Mouse (Mus musculus) spleen, postnatal 4 days (tissue): ENCODE data around the gene Naa38.
A peak's percentile ranks its signal among the peaks of the same experiment; 100 is the strongest.

ENCODE experiments used
- DNase-seq, 2 experiments: peaks; one replicate each; pipeline ENCODE4 v3.0.0; 2022; ENCODE audit warnings: low spot score in 2 of 2

Naa38 gene

DNA sequence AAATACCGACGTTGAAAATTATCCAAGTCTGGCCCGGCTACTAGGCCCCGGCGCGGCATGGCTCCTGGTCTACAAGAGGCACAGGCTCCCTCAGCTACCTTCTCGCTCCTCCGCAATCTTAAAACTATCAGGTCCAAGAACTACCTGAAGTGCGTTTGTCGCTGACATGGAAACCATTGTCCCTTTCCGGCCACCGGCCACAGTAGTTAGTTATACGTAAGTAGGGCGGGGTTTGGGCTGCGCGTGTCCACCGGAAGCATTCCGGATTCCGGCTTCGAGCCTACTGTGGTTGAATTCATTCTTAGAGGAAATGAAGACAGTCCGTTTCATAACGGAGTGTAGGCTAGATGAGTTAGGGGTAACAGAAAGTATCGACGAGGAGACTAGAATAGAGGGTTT, at the start of gene Naa38, which contains the start of gene Cyb5d1:
Naa38 (plus strand) TSS at position 253 of the 399 bp plus-strand sequence.
Cyb5d1 (minus strand) TSS at position 397 of the 399 bp plus-strand sequence.
- DNase-seq: peak; percentile 87 to 92

GRCm38 (mm10) chr11:69346441-69346840, 48.8 kb upstream of the Naa38 start:
- no peak for DNase-seq

DNA sequence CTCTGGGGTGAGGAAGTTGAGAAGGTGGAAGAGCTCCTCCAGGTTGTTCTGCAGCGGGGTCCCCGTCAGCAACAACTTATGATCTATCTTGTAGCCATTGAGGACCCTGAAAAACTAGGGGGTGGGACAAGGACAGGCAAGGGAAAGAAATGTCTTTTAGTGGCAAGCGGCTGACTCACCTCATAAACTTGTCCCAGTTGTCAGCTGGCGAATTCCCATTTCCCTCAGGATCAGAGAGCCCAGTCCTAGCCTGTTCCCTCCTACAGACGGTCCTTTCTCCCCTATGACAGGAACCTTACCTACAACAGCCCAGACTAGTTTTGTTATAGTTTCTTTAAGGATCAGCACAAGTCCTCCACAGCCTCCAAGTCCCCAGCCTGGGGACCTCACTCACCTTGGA, 38.7 kb upstream of the Naa38 start:
- no peak for DNase-seq

GRCm38 (mm10) chr11:69357690-69358089, 37.6 kb upstream of the Naa38 start:
- no peak for DNase-seq

- DNase-seq: no peak
These were observed 33.3 kb upstream of the Naa38 start for GRCm38 (mm10) chr11:69362021-69362420.

- no peak for DNase-seq
These were observed 32.8 kb upstream of the Naa38 start for GRCm38 (mm10) chr11:69362479-69362878.

GRCm38 (mm10) chr11:69364376-69364775, 30.9 kb upstream of the Naa38 start:
- no peak for DNase-seq

- peak; percentile 63 to 79 for DNase-seq
These were observed 30.4 kb upstream of the Naa38 start for GRCm38 (mm10) chr11:69364910-69365309.

DNA sequence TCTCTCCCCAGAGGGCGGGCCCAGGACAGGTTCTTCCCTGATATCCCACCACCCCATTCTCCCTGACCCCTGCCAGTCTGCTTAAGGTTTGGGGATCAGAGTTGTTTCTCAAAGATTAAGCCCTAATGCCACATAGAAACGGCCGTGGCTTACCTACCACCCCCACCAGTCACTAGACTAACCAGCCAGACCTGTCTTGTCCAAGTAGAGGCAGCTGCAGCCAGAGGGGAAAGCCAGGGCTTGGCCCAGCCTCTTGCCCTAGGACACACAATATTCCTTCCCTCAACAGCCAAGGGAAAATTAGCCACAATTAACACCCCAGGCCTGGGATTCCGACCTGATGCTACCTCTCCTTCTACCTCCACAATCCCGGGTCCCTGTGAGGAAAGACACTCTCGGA, 29.6 kb upstream of the Naa38 start:
- DNase-seq: no peak

- peak; percentile 74 to 78 for DNase-seq
These were observed 29.0 kb upstream of the Naa38 start for GRCm38 (mm10) chr11:69366157-69366854.

GRCm38 (mm10) chr11:69366855-69367615, 28.3 kb upstream of the Naa38 start:
- DNase-seq: no peak

- DNase-seq: no peak
These were observed 27.5 kb upstream of the Naa38 start for GRCm38 (mm10) chr11:69367616-69368355.

- peak; percentile 36 to 76 for DNase-seq
These were observed 26.7 kb upstream of the Naa38 start for GRCm38 (mm10) chr11:69368356-69369214.

DNA sequence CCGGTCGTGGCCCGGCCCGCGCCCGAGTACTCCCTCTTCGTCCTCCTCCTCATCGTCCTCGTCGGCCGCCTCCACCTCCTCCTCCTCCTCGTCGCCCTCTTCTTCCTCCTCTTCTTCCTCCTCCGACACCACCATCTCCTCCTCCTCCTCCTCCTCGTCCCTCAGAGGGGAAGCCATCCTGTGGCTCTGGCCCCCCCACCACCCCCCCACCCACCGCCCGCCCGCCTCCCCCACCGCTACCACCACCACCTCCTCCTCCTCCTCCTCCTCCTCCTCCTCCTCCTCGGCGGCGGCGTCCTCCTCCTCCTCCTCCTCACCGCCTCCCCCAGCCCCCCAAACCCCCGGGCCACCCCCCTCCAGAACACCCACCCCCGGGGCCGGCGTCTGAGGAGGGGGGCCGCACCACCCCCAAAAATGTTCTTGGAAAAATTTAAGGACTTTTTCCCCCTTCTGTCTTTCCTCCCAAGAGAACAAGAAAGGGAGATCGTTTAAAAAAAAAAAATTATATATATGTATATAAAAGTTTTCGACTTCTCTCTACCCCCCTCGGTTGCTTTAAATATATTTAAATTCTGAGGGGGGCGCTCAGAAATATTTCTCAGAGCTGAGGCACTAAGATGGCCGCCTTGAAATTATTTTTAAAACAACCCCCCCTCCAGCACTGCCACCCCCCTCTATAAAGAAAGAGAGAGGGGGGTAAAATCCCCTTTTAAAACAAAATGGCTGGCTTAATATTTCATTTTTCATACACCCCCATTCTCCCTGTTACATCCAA, 25.9 kb upstream of the Naa38 start, which contains the start of gene Chd3:
Chd3 (minus strand) TSS at position 192 of the 775 bp plus-strand sequence.
- no peak for DNase-seq

GRCm38 (mm10) chr11:69369990-69370816, 25.1 kb upstream of the Naa38 start:
- no peak for DNase-seq

GRCm38 (mm10) chr11:69370817-69371215, 24.5 kb upstream of the Naa38 start:
- DNase-seq: no peak

- DNase-seq: no peak
These were observed 23.7 kb upstream of the Naa38 start for GRCm38 (mm10) chr11:69371601-69372000.

DNA sequence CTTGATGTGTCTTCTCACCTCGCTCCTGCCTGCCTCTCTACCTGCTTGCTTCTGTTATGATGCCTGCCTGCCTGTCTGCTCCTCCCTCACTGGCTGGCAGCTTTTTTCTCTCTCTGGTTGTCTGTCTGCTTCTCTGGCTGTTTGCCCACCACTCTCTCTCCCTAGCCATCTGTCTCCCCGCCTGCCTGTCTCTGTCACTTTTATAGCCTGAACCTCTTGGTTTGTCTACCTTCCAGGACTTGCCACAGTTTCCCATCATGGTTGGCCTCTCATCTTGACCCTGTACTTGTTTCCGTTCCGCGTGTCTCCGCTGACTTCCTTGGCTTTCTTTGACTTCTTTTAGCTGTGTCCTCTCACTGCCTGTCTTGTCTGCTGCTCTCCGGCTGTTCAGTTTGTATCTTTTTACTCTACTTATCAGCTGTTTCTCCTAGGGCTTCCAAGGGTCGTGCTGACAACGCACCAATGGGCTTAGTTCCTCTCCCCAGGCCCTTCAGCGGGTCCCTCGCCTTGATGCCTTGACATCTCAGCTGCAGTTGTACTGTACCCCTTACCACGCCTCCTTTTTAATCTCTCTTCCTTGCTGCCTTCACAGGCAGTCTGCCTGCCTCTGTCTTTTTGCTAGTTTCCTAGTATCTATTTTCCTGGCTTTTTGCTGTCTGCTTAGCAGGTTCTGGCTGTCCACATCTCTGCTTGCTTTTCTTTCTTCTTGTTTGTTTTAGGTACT, 23.1 kb upstream of the Naa38 start:
- peak in 1 of 2 experiments; percentile 25 for DNase-seq

DNA sequence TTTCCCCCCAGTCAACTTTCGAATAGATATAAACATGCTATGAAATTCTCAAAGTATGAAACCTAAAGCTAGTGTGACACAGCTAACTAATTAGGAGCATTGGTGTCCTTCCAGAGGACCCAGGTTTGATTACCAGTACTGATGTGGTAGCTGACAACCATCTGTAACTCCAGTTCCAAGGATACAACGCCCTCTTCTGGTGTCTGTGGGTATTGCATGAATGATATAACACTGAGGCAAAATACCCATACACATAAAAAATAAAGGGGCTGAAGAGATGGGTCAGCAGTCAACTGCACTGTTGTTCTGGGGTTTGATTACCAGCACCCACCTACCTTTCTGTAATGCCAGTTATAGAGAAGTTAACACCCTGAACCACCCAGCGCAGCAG, 22.5 kb upstream of the Naa38 start:
- DNase-seq: peak; percentile 49 to 76
